In genomic region chr1:98083508-98083907, GRCm38 (mm10) we compare ENCODE assay signal across 27 mouse cellular contexts. TPM values are rescaled to one million over a fixed set of nuclear protein-coding genes. Genes with fewer than 3 reads are reported as not detected.
DNase-seq lines count a peak whose midpoint lies in the region; ATAC-seq lines count a peak whose summit lies in the region.
"Had no signal": no experiment of that assay in that cellular context is flagged by ENCODE, and none has a peak within 500 bp of the region (broad histone marks: within the 10 kb centered on the region; RNA-seq: fewer than 3 reads in every experiment).

No protein-coding gene starts in this region.

- DNase-seq in heart, embryonic 10.5 days (ENCODE audit: low spot score) = no peak
- no peak for DNase-seq in heart, postnatal 4 days
- DNase-seq in heart, postnatal 10 days = no peak
- DNase-seq in retina, postnatal 1 day = peak; percentile 10
- no peak for DNase-seq in retina, embryonic 14.5 days (ENCODE audit: low spot score)
- DNase-seq: adrenal gland, adult 8-10 months; cerebellum, adult 18-20 months; cerebellum, postnatal 14 days; gastrocnemius, postnatal 36 days; kidney, postnatal 36 days; liver, postnatal 0 days; lung, postnatal 10 days; right cerebral cortex, adult 18-20 months; thymus, postnatal 25 days had no signal

- intact Hi-C loops in heart, postnatal 10 days (cut with DNase I) = no loop called here

- H3K9me3 ChIP-seq in heart, embryonic 10.5 days = no peaks in the 10 kb centered on the region
- H3K9me3 ChIP-seq in heart, embryonic 16.5 days (replicated peaks; ENCODE audit: control insufficient read depth, low read length) = no peaks in the 10 kb centered on the region
- H3K9me3 ChIP-seq in midbrain, embryonic 16.5 days (replicated peaks; ENCODE audit: control insufficient read depth, low read length, poor library complexity, severe bottlenecking) = no peaks in the 10 kb centered on the region
- H3K9me3 ChIP-seq in intestine, embryonic 16.5 days (ENCODE audit: control insufficient read depth, low read length) = no peaks in the 10 kb centered on the region
- H3K9me3 ChIP-seq: hindbrain, embryonic 10.5 days; intestine, embryonic 15.5 days; kidney, embryonic 15.5 days; limb, embryonic 12.5 days; neural tube, embryonic 13.5 days; stomach, embryonic 15.5 days had no signal

- peaks cover 48% of the 10 kb centered on the region for H3K4me1 ChIP-seq in heart, embryonic 10.5 days
- H3K4me1 ChIP-seq in heart, embryonic 16.5 days (ENCODE audit: control insufficient read depth, insufficient read depth, low read length) = peaks cover 45% of the 10 kb centered on the region
- H3K4me1 ChIP-seq in midbrain, embryonic 16.5 days (ENCODE audit: control insufficient read depth, insufficient read depth, low read length) = peaks cover 20% of the 10 kb centered on the region
- peaks cover 7% of the 10 kb centered on the region for H3K4me1 ChIP-seq in intestine, embryonic 16.5 days (ENCODE audit: control insufficient read depth, insufficient read depth, low read length)

- no peaks in the 10 kb centered on the region for H3K27me3 ChIP-seq in heart, embryonic 10.5 days (ENCODE audit: insufficient read depth, poor library complexity, severe bottlenecking)
- H3K27me3 ChIP-seq in heart, embryonic 16.5 days (ENCODE audit: control insufficient read depth, insufficient read depth, low read length) = no peaks in the 10 kb centered on the region
- no peaks in the 10 kb centered on the region for H3K27me3 ChIP-seq in midbrain, embryonic 16.5 days (ENCODE audit: control insufficient read depth, insufficient read depth, low read depth, low read length)
- no peaks in the 10 kb centered on the region for H3K27me3 ChIP-seq in intestine, embryonic 16.5 days (replicated peaks; ENCODE audit: control insufficient read depth, insufficient read depth, low read length)
- H3K27me3 ChIP-seq: intestine, embryonic 15.5 days; kidney, embryonic 15.5 days; limb, embryonic 12.5 days; neural tube, embryonic 13.5 days; stomach, embryonic 15.5 days had no signal

- no peaks in the 10 kb centered on the region for H3K36me3 ChIP-seq in heart, embryonic 10.5 days
- H3K36me3 ChIP-seq in heart, embryonic 16.5 days (ENCODE audit: control insufficient read depth, insufficient read depth) = no peaks in the 10 kb centered on the region
- no peaks in the 10 kb centered on the region for H3K36me3 ChIP-seq in midbrain, embryonic 16.5 days (ENCODE audit: control insufficient read depth, insufficient read depth, low read length)
- H3K36me3 ChIP-seq in intestine, embryonic 16.5 days (ENCODE audit: control insufficient read depth, insufficient read depth, low read length) = no peaks in the 10 kb centered on the region
- H3K36me3 ChIP-seq: hindbrain, embryonic 10.5 days; intestine, embryonic 15.5 days; kidney, embryonic 15.5 days; limb, embryonic 12.5 days; neural tube, embryonic 13.5 days; stomach, embryonic 15.5 days had no signal

- H3K9ac ChIP-seq in heart, embryonic 16.5 days (ENCODE audit: low read length) = no peak overlapping the region
- no peak overlapping the region for H3K9ac ChIP-seq in midbrain, embryonic 16.5 days (ENCODE audit: low read depth, low read length)
- H3K9ac ChIP-seq in intestine, embryonic 16.5 days (ENCODE audit: low read depth, low read length) = no peak overlapping the region
- H3K9ac ChIP-seq: intestine, embryonic 15.5 days; kidney, embryonic 15.5 days; limb, embryonic 12.5 days; liver, postnatal 0 days; neural tube, embryonic 13.5 days; stomach, embryonic 15.5 days had no signal

- H3K4me2 ChIP-seq in heart, embryonic 16.5 days (ENCODE audit: low read depth, low read length) = no peak overlapping the region
- no peak overlapping the region for H3K4me2 ChIP-seq in midbrain, embryonic 16.5 days (ENCODE audit: low read length)
- H3K4me2 ChIP-seq in intestine, embryonic 16.5 days (ENCODE audit: low read depth, low read length) = no peak overlapping the region
- H3K4me2 ChIP-seq: intestine, embryonic 15.5 days; kidney, embryonic 15.5 days; limb, embryonic 12.5 days; liver, embryonic 11.5 days; neural tube, embryonic 13.5 days; stomach, embryonic 15.5 days had no signal

- no peak overlapping the region for H3K4me3 ChIP-seq in heart, embryonic 10.5 days
- no peak overlapping the region for H3K4me3 ChIP-seq in heart, embryonic 16.5 days (ENCODE audit: low read length)
- no peak overlapping the region for H3K4me3 ChIP-seq in midbrain, embryonic 16.5 days (ENCODE audit: low read depth, low read length)
- no peak overlapping the region for H3K4me3 ChIP-seq in intestine, embryonic 16.5 days (ENCODE audit: low read length)
- H3K4me3 ChIP-seq: hindbrain, embryonic 10.5 days; intestine, embryonic 15.5 days; kidney, embryonic 15.5 days; limb, embryonic 12.5 days; myocyte; neural tube, embryonic 13.5 days; stomach, embryonic 15.5 days had no signal

- H3K27ac ChIP-seq in heart, embryonic 10.5 days = peak overlapping the region; percentile 59; the same call in 1 of the 2 replicates
- H3K27ac ChIP-seq in heart, embryonic 16.5 days (ENCODE audit: low read length) = peak overlapping the region; percentile 56; the same call in 1 of the 2 replicates
- H3K27ac ChIP-seq in midbrain, embryonic 16.5 days (ENCODE audit: low read length) = no peak overlapping the region
- no peak overlapping the region for H3K27ac ChIP-seq in intestine, embryonic 16.5 days (ENCODE audit: low read length)
- H3K27ac ChIP-seq: hindbrain, embryonic 10.5 days; intestine, embryonic 15.5 days; kidney, embryonic 15.5 days; limb, embryonic 12.5 days; neural tube, embryonic 13.5 days; stomach, embryonic 15.5 days had no signal

- WGBS in heart, embryonic 10.5 days = 66% methylated on average over 3 of the region's 3 CpGs
- 79% methylated on average over 3 of the region's 3 CpGs for WGBS in heart, embryonic 16.5 days
- 49% methylated on average over 3 of the region's 3 CpGs for WGBS in midbrain, embryonic 16.5 days
- WGBS in intestine, embryonic 16.5 days = 74% methylated on average over 3 of the region's 3 CpGs

- ATAC-seq in heart, embryonic 16.5 days (replicated peaks; ENCODE audit: extremely low read depth, insufficient read depth, low FRiP score) = no peak
- ATAC-seq in midbrain, embryonic 16.5 days = peak; percentile 40; the same call in 1 of the 2 replicates
- no peak for ATAC-seq in intestine, embryonic 16.5 days
- ATAC-seq: activated CD4-positive, CD25-positive, alpha-beta regulatory T cell, adult 4 months; liver, postnatal 0 days had no signal

RNA-seq across cellular contexts. Expression of gene Pam, which starts 11.9 kb away (rescaled TPM):
- 88.8 and 231 TPM in 2 replicates for polyA plus RNA-seq in heart, embryonic 10.5 days (2016; fragmentation: Nextera tagmentation; extraction: Ambion mirVana)
- total RNA-seq in heart, postnatal 4 days (2021) = 100 to 1,000 TPM; 888 to 905 TPM
- polyA plus RNA-seq in heart, embryonic 16.5 days (2015; fragmentation: Nextera tagmentation; extraction: Ambion mirVana) = 434 and 446 TPM in 2 replicates
- total RNA-seq in heart, postnatal 10 days (2021) = 100 to 1,000 TPM; 636 to 706 TPM
- 35.4 and 35.6 TPM in 2 replicates for polyA plus RNA-seq in midbrain, embryonic 16.5 days (2015; fragmentation: Nextera tagmentation; extraction: Ambion mirVana)
- polyA plus RNA-seq in intestine, embryonic 16.5 days (2015; fragmentation: Nextera tagmentation; extraction: Ambion mirVana) = 30.7 and 38.5 TPM in 2 replicates
- total RNA-seq: MEL had no signal

Comparison
In these comparisons a context has a peak if more than half of its experiments do, and no peak if none do; other contexts are left out.
1. H3K27ac ChIP-seq: peak in heart, embryonic 10.5 days (single experiment) and heart, embryonic 16.5 days (single experiment); none in midbrain, embryonic 16.5 days (single experiment) and intestine, embryonic 16.5 days (single experiment).